Comparison of ENCODE assay signal across 22 mouse cellular contexts in the genomic region with DNA sequence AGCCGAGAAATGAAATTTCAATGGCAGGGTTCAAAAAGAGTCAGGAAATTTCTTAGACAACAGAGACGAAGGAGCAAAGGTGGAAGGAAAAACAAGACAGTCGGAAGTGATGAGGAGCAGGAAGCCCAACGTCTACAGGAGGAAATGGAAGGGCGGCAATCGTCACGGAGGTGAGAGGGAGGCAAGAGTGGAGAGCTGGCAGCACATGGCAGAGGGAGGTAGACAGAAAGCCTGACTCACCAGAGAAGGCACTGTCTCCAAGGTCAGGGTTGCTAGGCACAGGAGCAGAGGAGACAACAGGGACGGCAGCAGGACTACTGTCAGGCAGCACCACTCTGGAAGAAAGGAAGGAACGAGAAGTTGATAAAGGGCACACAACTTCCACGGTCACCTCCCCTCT. TPM values are rescaled to one million over a fixed set of nuclear protein-coding genes. Genes with fewer than 3 reads are reported as not detected.
DNase-seq lines count a peak whose midpoint lies in the region; ATAC-seq and TF ChIP-seq lines count a peak whose summit lies in the region.
"Had no signal": no experiment of that assay in that cellular context is flagged by ENCODE, and none has a peak within 500 bp of the region (broad histone marks: within the 10 kb centered on the region; RNA-seq: fewer than 3 reads in every experiment).

No protein-coding gene starts in this region.

- no peak for TF ChIP-seq CTCF in spleen, adult 2 months (IDR thresholded peaks at IDR 0.05; ENCODE audit: extremely low read depth, insufficient read depth, insufficient read length, insufficient replicate concordance)

- H3K27ac ChIP-seq in spleen, adult 2 months (ENCODE audit: insufficient read depth, low read length) = peak overlapping the region; percentile 17; the same call in 1 of the 2 replicates
- H3K27ac ChIP-seq: forebrain, embryonic 15.5 days; hindbrain, embryonic 15.5 days; kidney, postnatal 0 days; layer of hippocampus, adult 2 months; liver, embryonic 14.5 days; lung, embryonic 15.5 days; macrophage; midbrain, embryonic 12.5 days; neural tube, embryonic 12.5 days had no signal

- peaks cover 28% of the 10 kb centered on the region for H3K36me3 ChIP-seq in spleen, adult 2 months (ENCODE audit: control insufficient read depth, insufficient read depth, low read length)

- TF ChIP-seq POLR2A in spleen, adult 2 months (IDR thresholded peaks at IDR 0.05; ENCODE audit: low read depth, low read length) = no peak

- peak; percentile 53 for DNase-seq in adrenal gland, adult 2 months
- no peak for DNase-seq in adrenal gland, adult 18-20 months (ENCODE audit: low spot score in 2 of 2)
- no peak for DNase-seq in spleen, adult 2 months (ENCODE audit: low read depth in 1 of 2, low spot score in 2 of 2)
- no peak for DNase-seq in spleen, postnatal 10 days (ENCODE audit: low spot score in 2 of 2)
- DNase-seq in thymus, postnatal 36 days = peak; percentile 59 to 66
- no peak for DNase-seq in right cerebral cortex, postnatal 36 days (ENCODE audit: low spot score in 2 of 2)
- DNase-seq: cerebellum, adult 11 months; cerebellum, postnatal 25 days; embryo, embryonic 11 days; gastrocnemius, postnatal 36 days; kidney, adult 18-20 months had no signal

- WGBS in spleen, adult 2 months = 66% methylated on average over 10 of the region's 10 CpGs

- no peaks in the 10 kb centered on the region for H3K27me3 ChIP-seq in spleen, adult 2 months (ENCODE audit: control insufficient read depth, insufficient read depth, low read length)
- H3K27me3 ChIP-seq: forebrain, embryonic 15.5 days; hindbrain, embryonic 15.5 days; lung, embryonic 15.5 days; midbrain, embryonic 12.5 days; neural tube, embryonic 12.5 days had no signal

- peak; percentile 33 for ATAC-seq in activated CD4-positive, CD25-positive, alpha-beta regulatory T cell, adult 4 months
- ATAC-seq: forebrain, embryonic 15.5 days had no signal

- H3K4me1 ChIP-seq in spleen, adult 2 months (ENCODE audit: control insufficient read depth, insufficient read depth, insufficient read length) = peaks cover 19% of the 10 kb centered on the region; the same call in 1 of the 2 replicates
- H3K4me1 ChIP-seq: forebrain, embryonic 15.5 days; hindbrain, embryonic 15.5 days; lung, embryonic 15.5 days; midbrain, embryonic 12.5 days; neural tube, embryonic 12.5 days had no signal

- peak overlapping the region; percentile 56; the same call in 1 of the 2 replicates for H3K4me3 ChIP-seq in spleen, adult 2 months (ENCODE audit: extremely low read depth, insufficient read depth, insufficient read length)
- H3K4me3 ChIP-seq: forebrain, embryonic 15.5 days; hindbrain, embryonic 15.5 days; layer of hippocampus, adult 2 months; lung, embryonic 15.5 days; midbrain, embryonic 12.5 days; neural tube, embryonic 12.5 days had no signal

RNA-seq across cellular contexts. Expression of a gene that starts 1.7 kb away (rescaled TPM):
- 1 to 10 TPM in 1 of 2 experiments, under 1 TPM in 1; 0.43 to 1.1 TPM for total RNA-seq in adrenal gland, adult 2 months (2021)
- 1.2 and 2.0 TPM in 2 replicates for polyA plus RNA-seq in adrenal gland, adult 2 months (2012; rRNA removed)
- total RNA-seq in adrenal gland, adult 18-20 months (2021) = 1 to 10 TPM in 1 of 2 experiments, under 1 TPM in 1; 0.70 to 1.4 TPM
- polyA plus RNA-seq in spleen, adult 2 months (2012; rRNA removed) = 164 and 223 TPM in 2 replicates
- 100 to 1,000 TPM; 784 to 813 TPM for polyA plus RNA-seq in activated CD4-positive, CD25-positive, alpha-beta regulatory T cell, adult 4 months (2017; shearing (Covaris generic))

RNA-seq across cellular contexts. Expression of a gene that starts 9.6 kb away (rescaled TPM):
- 10 to 100 TPM; 31.3 to 39.0 TPM for total RNA-seq in adrenal gland, adult 2 months (2021)
- 223 and 234 TPM in 2 replicates for polyA plus RNA-seq in adrenal gland, adult 2 months (2012; rRNA removed)
- 10 to 100 TPM; 38.2 to 44.1 TPM for total RNA-seq in adrenal gland, adult 18-20 months (2021)
- polyA plus RNA-seq in spleen, adult 2 months (2012; rRNA removed) = 115 and 208 TPM in 2 replicates
- 10 to 100 TPM; 26.7 to 43.3 TPM for polyA plus RNA-seq in activated CD4-positive, CD25-positive, alpha-beta regulatory T cell, adult 4 months (2017; shearing (Covaris generic))

RNA-seq across cellular contexts. Expression of a gene that starts 28.9 kb away (rescaled TPM):
- total RNA-seq in adrenal gland, adult 2 months (2021) = 1 to 10 TPM; 5.6 to 8.2 TPM
- 4.9 and 5.4 TPM in 2 replicates for polyA plus RNA-seq in adrenal gland, adult 2 months (2012; rRNA removed)
- 1 to 10 TPM; 5.1 to 6.0 TPM for total RNA-seq in adrenal gland, adult 18-20 months (2021)
- 9.0 and 10.7 TPM in 2 replicates for polyA plus RNA-seq in spleen, adult 2 months (2012; rRNA removed)
- polyA plus RNA-seq in activated CD4-positive, CD25-positive, alpha-beta regulatory T cell, adult 4 months (2017; shearing (Covaris generic)) = 1 to 10 TPM; 2.1 to 3.4 TPM

RNA-seq across cellular contexts. Expression of a gene that starts 47.1 kb away (rescaled TPM):
- under 1 TPM; 0.24 to 0.29 TPM for total RNA-seq in adrenal gland, adult 2 months (2021)
- polyA plus RNA-seq in adrenal gland, adult 2 months (2012; rRNA removed) = 0.50 and 0.73 TPM in 2 replicates
- under 1 TPM; 0.19 to 0.50 TPM for total RNA-seq in adrenal gland, adult 18-20 months (2021)
- 268 and 290 TPM in 2 replicates for polyA plus RNA-seq in spleen, adult 2 months (2012; rRNA removed)
- polyA plus RNA-seq in activated CD4-positive, CD25-positive, alpha-beta regulatory T cell, adult 4 months (2017; shearing (Covaris generic)) = 10 to 100 TPM in 1 of 2 experiments, not detected in 1; 10.8 TPM
- total RNA-seq: gastrocnemius, postnatal 36 days; layer of hippocampus, adult 2 months; left cerebral cortex, postnatal 25 days had no signal
- polyA plus RNA-seq: forebrain, embryonic 15.5 days; lung, embryonic 15.5 days; midbrain, embryonic 12.5 days; neural tube, embryonic 12.5 days had no signal

Comparison
In these comparisons a context has a peak if more than half of its experiments do, and no peak if none do; other contexts are left out.
1. DNase-seq: peak in adrenal gland, adult 2 months (single experiment) and thymus, postnatal 36 days (2 of 2); none in adrenal gland, adult 18-20 months (0 of 2), spleen, adult 2 months (0 of 2), spleen, postnatal 10 days (0 of 2) and right cerebral cortex, postnatal 36 days (0 of 2).
2. RNA of a gene that starts 1.7 kb away (polyA plus RNA-seq): 784 to 813 TPM in activated CD4-positive, CD25-positive, alpha-beta regulatory T cell, adult 4 months and 164 to 223 TPM in spleen, adult 2 months; 1.2 to 2.0 TPM in adrenal gland, adult 2 months; every median in the first group is over 10 times any median in the second.